Mouse (Mus musculus): ENCODE data around the gene Wiz.

Wiz gene

DNA sequence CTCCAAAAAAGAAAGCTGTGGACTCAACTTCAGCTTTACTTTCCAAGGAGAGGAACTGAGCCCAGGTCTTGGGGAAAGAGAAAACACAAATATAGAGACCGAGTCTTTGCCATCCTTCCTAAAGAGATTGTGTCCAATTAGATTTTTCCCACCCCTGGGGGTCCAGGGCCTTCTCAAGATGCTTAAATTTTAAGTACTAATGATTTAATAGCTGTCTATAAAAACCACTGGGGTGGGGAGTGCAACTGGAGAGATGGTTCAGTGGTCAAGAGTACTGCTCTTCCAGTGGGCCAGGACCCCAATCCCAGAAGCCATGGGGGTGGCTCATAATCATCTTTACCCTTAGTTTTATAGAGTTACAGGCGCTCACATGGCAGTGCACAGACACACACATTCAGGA is 40.8 kb downstream of the Wiz start:
- DNase-seq = no peak

DNA sequence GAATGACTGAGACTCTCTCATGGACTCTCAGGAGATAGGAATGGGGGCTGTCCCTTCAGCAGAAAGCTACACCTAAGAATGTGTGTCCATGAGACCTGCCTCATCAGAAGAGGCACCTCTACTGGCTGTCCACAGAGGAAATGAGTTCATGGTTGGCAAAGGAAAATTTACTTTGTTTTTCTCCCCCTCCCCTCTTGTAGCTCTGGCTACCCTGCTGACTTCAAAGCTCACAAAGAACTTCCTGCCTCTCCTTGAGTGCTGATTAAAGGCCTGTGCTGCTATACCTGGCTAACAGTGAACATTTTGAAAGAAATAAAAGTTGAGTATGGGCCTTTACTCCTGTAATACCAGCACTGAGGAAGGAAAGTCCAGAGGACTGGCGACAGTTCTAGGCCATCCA is 48.1 kb downstream of the Wiz start:
- no peak for DNase-seq

DNA sequence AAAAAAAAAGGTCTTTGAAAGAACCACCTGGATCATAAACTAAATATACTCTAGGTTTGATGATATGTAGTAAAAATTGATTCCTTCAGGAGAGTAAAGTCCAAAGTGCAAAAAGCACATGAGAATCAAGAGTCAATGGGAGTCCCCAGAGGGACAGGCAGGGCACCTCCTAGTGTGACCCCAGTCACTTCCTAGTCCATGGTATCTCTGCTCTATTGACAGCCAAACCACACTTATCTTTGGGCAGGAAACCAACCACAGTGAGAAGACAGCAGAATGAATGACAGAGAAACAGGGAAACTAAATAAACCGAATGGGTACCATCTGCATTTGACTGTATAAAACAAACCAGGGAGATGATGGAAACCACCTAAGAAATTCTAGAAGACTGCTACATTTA is 49.1 kb downstream of the Wiz start:
- no peak for DNase-seq

DNA sequence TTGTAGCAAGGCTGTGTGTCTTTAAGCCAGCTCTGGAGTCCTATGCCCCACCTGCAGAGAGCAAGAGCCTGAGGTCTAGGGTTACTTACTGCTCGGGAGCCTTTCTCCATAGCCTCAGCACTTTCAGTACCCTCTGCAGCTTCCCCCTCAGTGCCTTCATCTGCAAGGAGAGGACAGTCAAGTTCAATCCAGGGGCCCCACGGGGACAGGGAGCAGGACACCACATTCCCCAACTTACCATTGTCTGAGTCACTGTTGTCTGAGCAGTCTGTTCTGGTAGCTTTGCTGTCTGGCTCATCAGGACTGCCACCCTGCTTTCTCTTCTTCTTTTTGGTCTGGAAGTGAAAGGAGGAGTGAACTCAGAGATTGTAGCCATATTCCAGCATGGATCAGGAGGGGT is 53.4 kb downstream of the Wiz start:
- no peak for DNase-seq

DNA sequence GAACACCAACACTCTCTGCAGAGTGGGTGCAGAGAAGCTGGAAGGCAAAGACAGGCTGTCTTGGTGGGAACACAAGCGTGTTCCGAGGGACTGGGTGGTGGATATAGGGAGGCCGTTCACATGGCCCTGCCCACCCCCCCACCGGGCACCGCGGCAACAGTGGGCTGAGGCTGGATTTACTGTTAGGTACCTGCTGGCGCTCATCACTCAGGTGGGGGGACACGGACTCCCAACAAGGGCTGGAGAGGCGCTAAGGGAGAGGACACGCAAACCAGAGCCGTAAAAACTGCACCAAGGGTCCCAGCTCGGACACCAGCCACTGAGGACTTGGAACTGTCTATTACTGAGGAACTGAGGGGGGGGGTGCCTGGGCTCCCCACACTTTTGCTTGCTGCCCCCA is 54.3 kb downstream of the Wiz start:
- no peak for DNase-seq

DNA sequence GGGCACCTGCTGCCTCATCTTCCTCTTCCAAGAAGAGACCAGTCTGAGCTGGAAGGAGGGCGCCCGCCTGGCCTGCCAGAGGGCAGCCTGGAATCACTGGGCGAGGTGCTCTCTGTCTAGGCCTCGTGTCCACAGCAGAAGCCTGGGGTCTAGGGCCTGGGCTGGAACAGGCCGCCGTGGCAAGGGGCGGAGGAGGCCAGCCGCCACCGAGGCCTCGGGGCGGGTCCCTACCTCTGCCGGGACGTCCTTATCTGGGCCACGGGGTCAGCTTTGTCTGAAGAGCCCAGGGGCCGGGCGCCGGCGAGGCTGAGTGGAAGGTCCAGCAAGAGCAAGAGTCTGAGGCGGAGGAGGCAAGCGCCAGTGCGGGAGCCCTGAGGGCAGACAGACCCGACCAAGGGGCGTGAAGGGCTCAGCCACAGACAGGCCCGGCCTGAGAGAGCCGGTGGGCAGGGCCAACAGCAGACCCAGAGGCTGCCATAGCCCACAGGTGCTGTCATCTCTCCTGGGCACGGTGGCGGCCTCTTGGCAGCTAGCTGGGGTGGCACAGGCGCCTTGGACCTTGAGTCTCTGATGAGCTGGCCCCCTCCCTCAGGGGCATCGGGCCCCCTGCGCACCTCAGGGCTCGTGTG is 55.5 kb downstream of the Wiz start:
- DNase-seq = no peak

DNA sequence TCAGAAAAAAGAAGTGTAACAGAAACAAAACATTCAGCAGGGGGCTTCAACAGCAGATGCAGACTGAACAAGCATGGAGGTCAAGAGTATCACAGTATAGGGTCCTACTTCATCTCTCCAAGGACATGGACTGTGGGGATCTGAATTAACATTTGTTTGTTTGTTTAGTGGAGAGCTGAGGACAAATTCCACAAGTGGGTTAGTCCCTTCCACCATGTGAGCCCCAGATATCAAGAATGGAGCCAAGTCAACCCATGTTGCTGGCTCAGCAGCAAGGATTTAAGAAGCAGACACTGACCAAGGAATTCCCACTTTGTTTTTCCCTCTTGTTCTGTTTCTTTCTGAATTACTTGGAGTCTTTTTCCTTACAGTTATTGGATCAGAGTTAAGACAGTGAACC is 61.7 kb downstream of the Wiz start:
- no peak for DNase-seq

DNA sequence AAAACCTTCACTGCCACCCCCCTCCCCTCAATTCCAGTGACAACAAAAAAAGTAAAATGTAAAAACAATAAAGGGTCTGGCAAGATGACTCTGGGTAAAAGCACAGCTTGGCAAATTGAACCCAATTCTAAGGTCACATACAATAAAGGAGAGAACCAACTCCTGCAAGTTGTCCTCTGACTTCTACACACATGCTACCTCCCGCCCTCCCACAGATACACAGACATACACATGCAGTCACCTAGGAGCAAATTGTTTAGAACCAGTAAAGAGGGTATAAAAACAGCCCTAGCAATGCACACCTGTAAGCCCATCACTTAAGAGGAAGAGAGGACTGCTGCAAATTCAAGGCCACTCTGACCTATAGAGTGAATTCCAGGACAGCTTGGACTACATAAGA is 66.4 kb downstream of the Wiz start:
- no peak for DNase-seq

DNA sequence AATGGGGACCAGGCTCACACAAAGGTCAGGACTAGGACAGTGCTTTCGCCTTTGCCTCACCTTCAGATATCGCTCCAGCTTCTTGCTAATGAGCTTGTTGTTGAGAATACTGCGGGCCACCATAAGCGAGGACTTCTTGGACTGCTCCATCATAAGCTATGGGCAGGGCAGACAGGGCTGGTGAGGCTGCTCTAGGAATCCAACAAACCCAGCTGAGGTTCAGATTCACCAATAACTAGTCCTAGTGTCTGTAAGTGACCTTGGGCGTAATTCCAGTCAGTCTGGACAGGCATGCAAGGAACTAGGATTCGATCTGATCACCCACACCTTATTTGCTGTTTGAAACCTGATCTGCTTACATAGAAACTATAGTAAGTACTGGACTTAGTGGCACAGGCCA is 67.4 kb downstream of the Wiz start:
- DNase-seq = no peak

DNA sequence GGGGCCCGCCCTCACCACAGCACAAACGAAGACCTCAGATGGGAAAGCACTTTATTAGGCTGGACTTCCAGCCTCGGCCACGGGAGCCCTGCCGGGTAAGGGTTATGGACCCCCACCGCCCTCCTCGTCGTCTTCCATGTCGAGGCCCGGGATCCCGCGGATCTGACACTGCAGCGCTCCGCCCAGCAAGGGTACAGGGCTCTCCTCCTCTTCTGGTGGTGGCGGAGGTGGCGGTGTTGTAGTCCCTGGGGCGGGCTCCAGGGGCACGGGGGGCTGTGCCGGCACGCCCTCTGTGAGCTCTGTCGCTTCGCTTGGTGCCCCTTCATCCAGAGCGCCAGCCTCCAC is 67.9 kb downstream of the Wiz start:
- DNase-seq = no peak

DNA sequence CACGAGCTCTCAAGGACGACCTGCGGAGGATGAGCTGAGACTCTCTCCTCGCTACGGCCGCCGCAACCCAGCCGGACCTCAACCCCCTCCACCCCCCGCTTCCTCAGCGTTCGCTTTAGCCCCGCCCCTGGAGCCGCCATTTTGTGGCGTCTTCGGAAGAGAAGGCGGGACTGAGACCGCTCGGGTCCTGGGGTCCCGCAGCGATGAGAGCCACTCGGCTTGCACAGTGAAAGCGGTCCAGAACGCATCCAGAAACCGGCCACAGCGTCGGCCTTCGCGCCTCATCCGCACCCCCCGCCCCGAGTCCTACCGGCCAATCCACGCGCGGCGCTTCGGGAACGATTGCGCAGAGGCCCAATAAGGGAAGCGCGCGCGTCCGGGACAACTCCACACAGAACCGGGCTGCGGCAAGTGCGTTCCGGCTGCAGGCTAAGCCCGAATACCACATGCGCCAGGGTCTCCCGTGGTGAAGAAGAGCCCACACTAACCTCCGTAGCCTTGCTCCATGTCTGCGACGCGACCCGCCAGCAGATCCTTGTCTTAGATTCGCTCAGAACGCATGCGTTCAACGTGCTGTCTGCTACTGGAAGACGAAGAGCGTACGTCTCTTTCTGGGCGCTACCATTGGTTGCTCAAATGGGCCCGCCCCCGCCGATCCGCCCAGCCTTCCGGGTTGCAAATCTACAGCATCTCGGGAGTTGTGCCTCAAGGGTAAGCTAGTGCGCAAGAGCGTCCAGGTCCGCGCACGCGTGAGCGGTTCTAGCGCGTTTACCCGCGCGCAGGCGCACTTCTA is 68.4 kb downstream of the Wiz start, which contains the start of gene Akap8:
TSS of gene Akap8 (minus strand) at position 642 of the 793 bp plus-strand sequence.
- DNase-seq = peak; percentile 97

DNA sequence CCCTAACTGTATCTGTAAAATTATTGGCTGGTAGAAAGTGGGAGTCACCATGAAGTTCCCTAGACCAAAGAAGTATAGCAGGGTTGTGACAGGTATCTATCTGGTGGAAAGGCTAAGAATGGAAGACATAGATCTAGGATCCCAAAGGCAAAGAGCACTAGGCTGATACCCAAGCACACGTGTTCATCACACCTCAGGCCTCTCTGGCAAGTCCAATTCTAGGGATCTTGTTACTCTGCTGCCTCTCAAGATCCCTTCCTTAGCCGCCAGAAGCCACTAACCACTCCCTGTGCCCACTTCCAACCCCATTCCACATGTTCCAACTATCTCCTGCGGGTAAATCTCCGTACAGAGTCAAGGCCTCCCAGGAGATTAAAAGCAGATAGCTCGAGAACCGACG is 69.3 kb downstream of the Wiz start:
- DNase-seq = no peak

DNA sequence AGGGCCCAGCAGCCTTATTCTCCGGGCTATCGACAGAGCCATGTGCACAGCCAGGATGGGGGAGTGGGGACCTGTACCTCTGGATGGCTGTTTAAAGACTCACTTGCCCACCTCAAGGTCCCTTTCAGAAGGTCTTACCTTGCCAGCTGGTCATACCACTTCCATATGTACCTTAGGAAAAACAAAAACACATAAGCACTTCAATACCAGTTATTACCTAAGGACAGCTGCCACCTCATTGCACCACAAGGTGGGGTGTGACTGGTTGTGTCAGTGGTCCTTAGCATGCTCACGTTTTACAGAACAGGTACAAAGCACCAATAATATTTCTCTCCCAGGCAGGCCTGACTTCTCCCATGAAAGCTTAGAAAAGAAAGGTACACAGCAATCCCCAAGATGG is 71.5 kb downstream of the Wiz start:
- no peak for DNase-seq

DNA sequence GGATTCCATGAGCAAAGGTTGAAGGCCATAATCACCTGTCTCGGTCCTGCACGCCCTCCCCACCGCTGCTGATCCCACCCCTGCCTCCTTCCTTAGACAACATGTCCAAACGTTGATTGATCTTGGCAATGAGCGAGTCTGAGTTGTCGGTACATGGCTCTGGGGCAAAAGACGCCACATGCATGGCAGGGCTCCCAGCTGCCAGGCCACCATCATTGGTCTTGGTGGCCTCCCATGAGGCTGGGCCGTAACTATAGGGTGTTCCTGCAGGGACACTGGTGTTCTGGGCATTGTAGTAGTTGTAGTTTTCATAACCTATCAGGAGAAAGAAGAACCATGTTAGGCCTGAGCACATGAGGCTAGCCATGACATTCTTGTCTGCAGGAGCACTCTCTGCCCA is 72.2 kb downstream of the Wiz start:
- no peak for DNase-seq

DNA sequence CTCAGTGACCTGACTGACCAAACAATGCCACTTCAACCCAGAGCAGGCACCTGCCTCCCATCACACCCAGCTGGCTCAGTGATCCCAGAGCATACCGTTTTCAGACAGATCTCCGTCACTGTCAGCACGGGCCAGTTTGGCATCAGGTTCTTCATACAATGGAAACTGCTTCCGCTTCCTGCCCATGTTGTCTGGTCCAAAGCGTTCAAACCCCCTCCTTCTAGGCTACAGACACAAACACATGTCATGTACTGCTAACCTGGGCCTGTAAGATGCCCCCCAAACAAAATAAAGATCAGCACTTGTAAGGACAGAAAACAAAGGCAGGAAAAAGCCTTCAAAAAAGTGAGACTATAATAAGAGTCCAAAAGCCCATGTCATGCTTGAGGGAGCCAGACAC is 73.7 kb downstream of the Wiz start:
- no peak for DNase-seq

DNA sequence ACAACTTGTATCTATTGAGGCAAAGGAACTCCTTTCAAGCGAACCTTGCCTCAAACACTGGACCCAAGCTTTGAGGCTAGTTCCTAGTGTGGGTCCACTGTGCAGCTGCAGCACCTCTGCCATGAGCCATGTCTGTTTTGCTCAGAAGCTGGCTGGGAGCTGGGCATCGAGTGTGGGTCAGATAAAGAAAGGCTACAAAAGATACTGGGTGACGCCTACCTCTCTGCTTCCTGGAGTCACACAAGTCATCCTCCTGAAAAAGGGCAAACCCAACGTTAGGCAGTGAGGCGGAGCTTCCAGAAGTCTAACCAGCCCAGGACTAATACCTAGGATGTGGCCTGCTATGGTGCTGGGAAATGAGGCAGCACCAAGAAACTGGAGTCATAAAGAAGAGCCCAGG is 75.3 kb downstream of the Wiz start:
- no peak for DNase-seq

DNA sequence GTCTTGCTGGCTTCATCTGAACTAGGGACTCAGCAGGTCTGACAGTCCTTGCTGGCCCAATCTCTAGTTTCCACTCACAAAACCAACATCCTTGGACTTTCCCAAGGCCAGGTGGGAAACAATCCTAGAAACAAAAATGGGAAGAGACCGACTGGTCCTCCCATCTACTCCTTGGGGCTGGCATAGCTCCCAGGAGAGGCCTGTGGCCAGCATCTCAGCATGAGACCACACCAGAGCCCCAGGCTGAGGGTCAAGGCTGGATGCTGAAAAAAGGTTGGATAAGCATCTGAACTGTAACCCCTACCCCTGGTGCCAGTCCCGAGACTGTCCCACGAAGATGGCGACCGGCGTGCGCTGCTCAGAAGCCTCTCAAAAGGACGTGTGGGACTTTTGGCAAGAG is 76.4 kb downstream of the Wiz start:
- no peak for DNase-seq

DNA sequence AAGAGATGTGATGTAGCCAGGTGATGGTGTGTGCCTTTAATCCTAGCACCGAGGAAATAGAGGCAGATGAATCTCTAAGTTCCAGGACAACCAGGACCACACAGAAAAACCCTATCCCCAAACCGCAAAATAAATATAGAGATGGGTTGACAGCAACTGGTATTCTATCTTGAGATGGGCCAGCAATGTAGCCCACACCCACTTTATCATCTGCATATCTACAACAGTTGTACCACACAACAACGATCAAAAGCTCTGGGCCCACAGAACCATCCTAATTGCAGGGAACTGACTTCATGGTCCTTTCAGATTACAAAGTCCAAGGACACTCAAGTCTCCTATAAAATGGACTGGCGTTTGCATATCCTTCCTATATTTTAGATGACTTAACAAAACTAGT is 81.3 kb downstream of the Wiz start:
- DNase-seq = no peak

Measured in lung, postnatal 14 days (tissue).